Mouse (Mus musculus) adrenal gland, adult 8-10 months (tissue): ENCODE measurements around the gene Pifo. TPM values are rescaled to one million over a fixed set of nuclear protein-coding genes. Genes with fewer than 3 reads are reported as not detected.

Source experiments
- DNase-seq: peaks from one replicate; pipeline ENCODE4 v3.0.0; 2022
- total RNA-seq, 4 experiments: library from RNA; stranded (reverse); gene quantifications; 2 replicates each; pipeline ENCODE4 v1.2.4; 2022

The Pifo gene
- total RNA-seq, 4 experiments from 2014 or later = not detected

DNA sequence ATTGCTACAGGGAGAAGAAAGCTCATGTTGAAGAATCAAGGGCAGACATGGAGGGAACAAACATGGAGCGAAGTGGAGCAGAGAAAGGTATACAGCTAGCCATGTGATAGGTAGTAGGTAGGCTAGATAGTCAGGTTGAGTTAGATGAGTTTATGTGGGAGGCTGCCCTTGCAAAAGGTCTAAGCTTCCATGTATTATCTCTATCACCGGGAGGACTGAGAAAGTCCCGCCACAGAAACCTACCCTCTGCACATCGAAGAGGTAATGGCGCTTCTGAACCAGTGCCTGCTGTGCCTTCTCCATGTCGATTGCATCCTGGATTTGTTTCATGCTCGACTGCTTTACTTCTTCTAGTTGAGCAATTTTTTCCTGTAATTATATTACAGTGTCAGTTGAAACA lies 63.1 kb downstream of the Pifo start:
- no peak for DNase-seq

Other genes with a start within 250 kb of the Pifo start
- 100 to 1,000 TPM; 154 to 188 (median 179) TPM for gene Rap1a, start 213.3 kb downstream of the Pifo start, total RNA-seq
- under 1 TPM in 2 of 4 experiments, not detected in 2; 0.27 to 0.46 TPM for gene Adora3, start 143.8 kb downstream of the Pifo start, total RNA-seq
- not detected for gene Tmigd3, start 143.7 kb downstream of the Pifo start, total RNA-seq
- gene I830077J02Rik, start 82.0 kb downstream of the Pifo start, total RNA-seq = 1 to 10 TPM in 3 of 4 experiments, under 1 TPM in 1; 0.24 to 1.7 (median 1.2) TPM
- 10 to 100 TPM; 64.5 to 75.9 (median 73.4) TPM for gene Wdr77, start 55.3 kb downstream of the Pifo start, total RNA-seq
- 100 to 1,000 TPM; 224 to 294 (median 271) TPM for gene Atp5f1, start 54.5 kb downstream of the Pifo start, total RNA-seq
- 1 to 10 TPM in 3 of 4 experiments, under 1 TPM in 1; 0.93 to 2.4 (median 1.6) TPM for gene Ovgp1, start 40.9 kb downstream of the Pifo start, total RNA-seq
- gene Chil5, start 18.2 kb upstream of the Pifo start, total RNA-seq = not detected
- not detected for gene Chia1, start 98.6 kb upstream of the Pifo start, total RNA-seq
- gene Chil3, start 152.9 kb upstream of the Pifo start, total RNA-seq = 1 to 10 TPM in 1 of 4 experiments, under 1 TPM in 2, not detected in 1; 0.32 to 2.1 (median 0.67) TPM
- not detected for gene Chil4, start 204.9 kb upstream of the Pifo start, total RNA-seq